Mouse (Mus musculus): ENCODE data around the gene Unc5c.

Unc5c gene

GRCm38 (mm10) chr3:141509772-141510171 lies 44.8 kb downstream of the Unc5c start:
- DNase-seq (ENCODE audit: low spot score in 2 of 2) = no peak

GRCm38 (mm10) chr3:141511253-141512038 lies 46.4 kb downstream of the Unc5c start:
- DNase-seq (ENCODE audit: low spot score in 2 of 2) = no peak

- DNase-seq (ENCODE audit: low spot score in 2 of 2) = no peak
These were observed 63.7 kb downstream of the Unc5c start for GRCm38 (mm10) chr3:141528751-141529150.

GRCm38 (mm10) chr3:141529599-141529998 lies 64.6 kb downstream of the Unc5c start:
- DNase-seq (ENCODE audit: low spot score in 2 of 2) = no peak

- no peak for DNase-seq (ENCODE audit: low spot score in 2 of 2)
These were observed 68.8 kb downstream of the Unc5c start for GRCm38 (mm10) chr3:141533861-141534260.

- no peak for DNase-seq (ENCODE audit: low spot score in 2 of 2)
These were observed 71.8 kb downstream of the Unc5c start for GRCm38 (mm10) chr3:141536857-141537256.

- no peak for DNase-seq (ENCODE audit: low spot score in 2 of 2)
These were observed 73.1 kb downstream of the Unc5c start for GRCm38 (mm10) chr3:141538120-141538519.

- DNase-seq (ENCODE audit: low spot score in 2 of 2) = no peak
These were observed 75.7 kb downstream of the Unc5c start for GRCm38 (mm10) chr3:141540749-141541148.

GRCm38 (mm10) chr3:141547341-141547814 lies 82.4 kb downstream of the Unc5c start:
- no peak for DNase-seq (ENCODE audit: low spot score in 2 of 2)

- DNase-seq (ENCODE audit: low spot score in 2 of 2) = no peak
These were observed 84.6 kb downstream of the Unc5c start for GRCm38 (mm10) chr3:141549661-141550060.

- no peak for DNase-seq (ENCODE audit: low spot score in 2 of 2)
These were observed 87.9 kb downstream of the Unc5c start for GRCm38 (mm10) chr3:141552960-141553359.

- DNase-seq (ENCODE audit: low spot score in 2 of 2) = no peak
These were observed 92.1 kb downstream of the Unc5c start for GRCm38 (mm10) chr3:141557072-141557471.

- DNase-seq (ENCODE audit: low spot score in 2 of 2) = no peak
These were observed 110.2 kb downstream of the Unc5c start for GRCm38 (mm10) chr3:141575076-141575688.

- DNase-seq (ENCODE audit: low spot score in 2 of 2) = no peak
These were observed 112.4 kb downstream of the Unc5c start for GRCm38 (mm10) chr3:141577382-141577781.

GRCm38 (mm10) chr3:141581190-141581891 lies 116.3 kb downstream of the Unc5c start:
- no peak for DNase-seq (ENCODE audit: low spot score in 2 of 2)

- no peak for DNase-seq (ENCODE audit: low spot score in 2 of 2)
These were observed 116.8 kb downstream of the Unc5c start for GRCm38 (mm10) chr3:141581892-141582214.

GRCm38 (mm10) chr3:141583180-141583579 lies 118.2 kb downstream of the Unc5c start:
- no peak for DNase-seq (ENCODE audit: low spot score in 2 of 2)

- DNase-seq (ENCODE audit: low spot score in 2 of 2) = no peak
These were observed 124.5 kb downstream of the Unc5c start for GRCm38 (mm10) chr3:141589392-141590012.

GRCm38 (mm10) chr3:141593249-141593648 lies 128.2 kb downstream of the Unc5c start:
- no peak for DNase-seq (ENCODE audit: low spot score in 2 of 2)

- no peak for DNase-seq (ENCODE audit: low spot score in 2 of 2)
These were observed 129.1 kb downstream of the Unc5c start for GRCm38 (mm10) chr3:141594120-141594519.

- no peak for DNase-seq (ENCODE audit: low spot score in 2 of 2)
These were observed 130.1 kb downstream of the Unc5c start for GRCm38 (mm10) chr3:141595073-141595472.

- no peak for DNase-seq (ENCODE audit: low spot score in 2 of 2)
These were observed 131.4 kb downstream of the Unc5c start for GRCm38 (mm10) chr3:141596461-141596860.
